Mouse (Mus musculus): Measurements from ENCODE around the gene Ube2k. TPM values are rescaled to one million over a fixed set of nuclear protein-coding genes. Genes with fewer than 3 reads are reported as not detected.

Ube2k gene
- polyA plus RNA-seq, 1 experiment from 2014 or later, result 196 TPM

GRCm38 (mm10) chr5:65599681-65600080 is 62.6 kb downstream of the Ube2k start:
- Histone ChIP-seq H3K27ac (no peak overlapping the region), H3K36me3 (ENCODE audit: poor library complexity, severe bottlenecking) (peaks cover 27% of the 10 kb centered on the region), H3K27me3 (no peaks in the 10 kb centered on the region), H3K9ac (no peak overlapping the region), H3K4me1 (no peaks in the 10 kb centered on the region), H3K4me2 (no peak overlapping the region), H3K4me3 (no peak overlapping the region), H3K9me3 (replicated peaks) (no peaks in the 10 kb centered on the region)
- 94% methylated on average over 7 of the region's 7 CpGs for WGBS
- ATAC-seq, result no peak

- ATAC-seq, result no peak
- H3K9ac ChIP-seq, result no peak overlapping the region
- no peaks in the 10 kb centered on the region for H3K4me1 ChIP-seq
- no peak overlapping the region for H3K4me2 ChIP-seq
- peaks cover 24% of the 10 kb centered on the region for H3K36me3 ChIP-seq (ENCODE audit: poor library complexity, severe bottlenecking)
- no peak overlapping the region for H3K4me3 ChIP-seq
- no peak overlapping the region for H3K27ac ChIP-seq
- H3K9me3 ChIP-seq (replicated peaks), result no peaks in the 10 kb centered on the region
- WGBS, result 89% methylated on average over 1 of the region's 1 CpGs
- H3K27me3 ChIP-seq, result no peaks in the 10 kb centered on the region
Measured at GRCm38 (mm10) chr5:65606820-65607219, 69.8 kb downstream of the Ube2k start.

- Histone ChIP-seq H3K4me1 (no peaks in the 10 kb centered on the region), H3K9ac (no peak overlapping the region), H3K4me3 (no peak overlapping the region), H3K27ac (no peak overlapping the region), H3K27me3 (no peaks in the 10 kb centered on the region), H3K9me3 (replicated peaks) (no peaks in the 10 kb centered on the region), H3K36me3 (ENCODE audit: poor library complexity, severe bottlenecking) (peaks cover 29% of the 10 kb centered on the region), H3K4me2 (no peak overlapping the region)
- no peak for ATAC-seq
- WGBS, result 89% methylated on average over 5 of the region's 5 CpGs
Measured at GRCm38 (mm10) chr5:65609769-65610168, 72.7 kb downstream of the Ube2k start.

DNA sequence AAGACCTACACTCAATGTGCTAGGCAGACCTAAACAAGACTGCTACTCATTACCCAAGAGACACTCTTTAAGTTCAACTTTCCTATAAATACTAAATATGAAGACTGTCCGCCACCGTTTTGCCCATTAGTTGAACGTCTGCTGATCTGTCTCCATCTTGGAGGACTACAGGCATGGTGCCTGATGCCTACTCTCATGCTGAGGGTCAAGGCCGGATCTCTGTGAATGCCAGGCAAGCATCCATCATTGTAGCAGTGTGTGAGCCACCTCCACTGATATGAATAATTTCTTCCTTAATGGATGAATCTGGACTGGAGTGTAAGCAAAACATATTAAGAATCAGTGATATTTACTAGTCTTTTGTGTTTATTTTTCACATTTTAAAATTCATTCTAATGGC is 73.5 kb downstream of the Ube2k start:
- 89% methylated on average over 4 of the region's 4 CpGs for WGBS
- ATAC-seq, result no peak
- no peak overlapping the region for H3K4me3 ChIP-seq
- H3K9ac ChIP-seq, result no peak overlapping the region
- no peaks in the 10 kb centered on the region for H3K4me1 ChIP-seq
- peaks cover 36% of the 10 kb centered on the region for H3K36me3 ChIP-seq (ENCODE audit: poor library complexity, severe bottlenecking)
- no peak overlapping the region for H3K27ac ChIP-seq
- H3K27me3 ChIP-seq, result no peaks in the 10 kb centered on the region
- H3K4me2 ChIP-seq, result no peak overlapping the region
- H3K9me3 ChIP-seq (replicated peaks), result no peaks in the 10 kb centered on the region

DNA sequence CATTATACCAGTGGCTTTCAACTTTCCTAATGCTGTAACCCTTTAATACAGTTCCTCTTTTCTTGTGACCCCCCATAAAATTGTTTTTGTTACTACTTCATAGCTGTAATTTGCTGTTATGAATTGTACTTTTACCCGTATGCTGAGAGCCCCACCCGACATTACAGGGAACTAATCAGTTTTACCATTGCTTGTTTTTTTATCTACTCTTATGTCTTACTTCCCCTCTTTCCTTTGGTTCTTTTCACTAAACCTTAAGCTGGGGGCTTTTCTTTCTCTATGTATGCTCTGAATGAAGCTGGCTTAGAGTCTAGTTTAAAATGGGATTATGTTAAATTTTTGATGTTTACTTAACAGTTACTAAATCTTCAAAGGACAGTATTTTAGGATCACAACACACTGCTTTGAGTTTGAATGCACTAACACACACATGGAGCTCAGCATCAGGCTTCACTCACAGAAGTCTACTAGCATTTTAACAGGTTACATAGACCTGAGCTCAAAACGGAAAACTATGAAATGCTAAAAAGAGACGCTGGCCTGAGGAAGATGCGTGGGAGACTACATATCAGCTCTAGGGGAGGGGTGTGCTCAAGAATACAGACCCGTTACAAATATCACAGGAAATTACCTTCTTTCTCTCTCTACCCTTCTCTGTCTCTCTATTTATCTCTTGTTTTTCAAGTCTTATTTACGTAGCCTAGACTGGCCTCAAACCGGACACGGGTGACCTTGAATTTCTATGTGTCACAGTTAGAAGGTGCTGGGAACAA is 76.3 kb downstream of the Ube2k start:
- ATAC-seq, result no peak
- H3K9me3 ChIP-seq (replicated peaks), result no peaks in the 10 kb centered on the region
- peaks cover 59% of the 10 kb centered on the region for H3K36me3 ChIP-seq (ENCODE audit: poor library complexity, severe bottlenecking)
- no peak overlapping the region for H3K27ac ChIP-seq
- no peak overlapping the region for H3K4me2 ChIP-seq
- H3K9ac ChIP-seq, result no peak overlapping the region
- no peaks in the 10 kb centered on the region for H3K4me1 ChIP-seq
- no peaks in the 10 kb centered on the region for H3K27me3 ChIP-seq
- WGBS, result 87% methylated on average over 9 of the region's 9 CpGs
- no peak overlapping the region for H3K4me3 ChIP-seq

GRCm38 (mm10) chr5:65624340-65624739 is 87.3 kb downstream of the Ube2k start:
- Histone ChIP-seq H3K4me2 (no peak overlapping the region), H3K4me3 (no peak overlapping the region), H3K9me3 (replicated peaks) (no peaks in the 10 kb centered on the region), H3K9ac (no peak overlapping the region), H3K36me3 (ENCODE audit: poor library complexity, severe bottlenecking) (peaks cover 58% of the 10 kb centered on the region), H3K4me1 (no peaks in the 10 kb centered on the region), H3K27ac (no peak overlapping the region), H3K27me3 (no peaks in the 10 kb centered on the region)
- no peak for ATAC-seq

- Histone ChIP-seq H3K4me2 (no peak overlapping the region), H3K9me3 (replicated peaks) (no peaks in the 10 kb centered on the region), H3K36me3 (ENCODE audit: poor library complexity, severe bottlenecking) (peaks cover 70% of the 10 kb centered on the region), H3K9ac (no peak overlapping the region), H3K27ac (no peak overlapping the region), H3K4me1 (no peaks in the 10 kb centered on the region), H3K27me3 (no peaks in the 10 kb centered on the region), H3K4me3 (no peak overlapping the region)
- WGBS, result 93% methylated on average over 1 of the region's 1 CpGs
- no peak for ATAC-seq
Measured at GRCm38 (mm10) chr5:65638896-65639295, 101.9 kb downstream of the Ube2k start.

Other genes with a start within 250 kb of the Ube2k start
- gene Rfc1, start 201.6 kb upstream of the Ube2k start, polyA plus RNA-seq (2015; fragmentation: Nextera tagmentation; extraction: Ambion mirVana), result 70.1 and 70.5 TPM in 2 replicates
- gene Klb, start 188.9 kb upstream of the Ube2k start, polyA plus RNA-seq (2015; fragmentation: Nextera tagmentation; extraction: Ambion mirVana), result 0.06 and 0.17 TPM in 2 replicates
- 767 and 793 TPM in 2 replicates for gene Rpl9, start 145.8 kb upstream of the Ube2k start, polyA plus RNA-seq (2015; fragmentation: Nextera tagmentation; extraction: Ambion mirVana)
- 67.7 and 68.6 TPM in 2 replicates for gene Lias, start 145.7 kb upstream of the Ube2k start, polyA plus RNA-seq (2015; fragmentation: Nextera tagmentation; extraction: Ambion mirVana)
- gene Ugdh, start 101.3 kb upstream of the Ube2k start, polyA plus RNA-seq (2015; fragmentation: Nextera tagmentation; extraction: Ambion mirVana), result 60.3 and 62.4 TPM in 2 replicates
- gene Gm43552, start 44.4 kb upstream of the Ube2k start, polyA plus RNA-seq (2015; fragmentation: Nextera tagmentation; extraction: Ambion mirVana), result not detected in 2 replicates
- gene Smim14, start within 50 bp of the Ube2k start, polyA plus RNA-seq (2015; fragmentation: Nextera tagmentation; extraction: Ambion mirVana), result 131 and 133 TPM in 2 replicates
- 79.3 and 81.8 TPM in 2 replicates for gene Pds5a, start 161.0 kb downstream of the Ube2k start, polyA plus RNA-seq (2015; fragmentation: Nextera tagmentation; extraction: Ambion mirVana)
- 24.7 and 29.5 TPM in 2 replicates for gene N4bp2, start 226.3 kb downstream of the Ube2k start, polyA plus RNA-seq (2015; fragmentation: Nextera tagmentation; extraction: Ambion mirVana)